Mouse (Mus musculus): Measurements from ENCODE around the gene Uck2.
A peak's percentile ranks its signal among the peaks of the same experiment; 100 is the strongest.

Uck2 gene

DNA sequence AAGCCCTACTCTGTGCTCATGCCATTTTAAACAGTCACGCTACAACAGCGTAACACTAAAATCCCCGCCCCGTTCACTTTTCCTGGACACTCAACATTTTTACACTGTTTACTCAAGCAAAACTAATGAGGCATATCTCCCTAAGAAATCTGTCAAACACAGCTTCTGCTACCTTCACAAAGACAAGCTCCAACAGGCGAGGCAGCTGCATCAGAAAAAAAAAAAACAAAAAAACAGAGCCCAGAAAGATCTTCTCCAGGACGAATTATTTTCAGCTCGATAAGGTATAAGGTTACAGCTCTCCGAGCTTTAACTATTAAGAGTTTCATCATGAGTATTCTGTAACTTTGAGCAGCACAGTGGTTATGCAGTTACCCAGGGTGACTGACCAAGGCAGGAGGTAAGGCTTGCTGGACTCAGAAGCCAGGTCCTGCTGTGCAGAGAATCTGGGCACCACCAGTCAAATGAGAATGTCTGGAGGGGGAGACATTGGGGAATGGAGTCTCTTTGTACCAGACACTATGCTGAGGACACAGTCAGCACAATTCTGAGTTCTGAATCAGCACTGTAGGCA is 79.9 kb downstream of the Uck2 start:
- no peak for DNase-seq

DNA sequence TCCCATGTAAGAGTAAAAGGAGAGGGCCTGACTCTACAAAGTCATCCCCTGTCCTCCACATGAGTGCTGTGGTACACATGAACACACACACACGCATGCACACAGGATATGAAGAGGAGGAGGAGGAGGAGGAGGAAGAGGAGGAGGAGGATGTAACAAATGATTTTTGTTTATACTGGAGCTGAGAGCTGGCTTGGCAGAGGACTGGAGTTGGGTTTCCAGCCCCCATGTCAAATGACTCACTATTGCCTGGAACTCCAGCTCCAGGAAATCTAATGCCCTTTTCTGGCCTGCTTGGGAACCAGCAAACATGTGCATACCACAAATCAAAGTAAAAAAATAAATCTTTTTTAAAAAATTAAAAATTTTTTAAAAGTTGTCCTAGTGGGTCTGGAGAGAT is 80.7 kb downstream of the Uck2 start:
- no peak for DNase-seq

DNA sequence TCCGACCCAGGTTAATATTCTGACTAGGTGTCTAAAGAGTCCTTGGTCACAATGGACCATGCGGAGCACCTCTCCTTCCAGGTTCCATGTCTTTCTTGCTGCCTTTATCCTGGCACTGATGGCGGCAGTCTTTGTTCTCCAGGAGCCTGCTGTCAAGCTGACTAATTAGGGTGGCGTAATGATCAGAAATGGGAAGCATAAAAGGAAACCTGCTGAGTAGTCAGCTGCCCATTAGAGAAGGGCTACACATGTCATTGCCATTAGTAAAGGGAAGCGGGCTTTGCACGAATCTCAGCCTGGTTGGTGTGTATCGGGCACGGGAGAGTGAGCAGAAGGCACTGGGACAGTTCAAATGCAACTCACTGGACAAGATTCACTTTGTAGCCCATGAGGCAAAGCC is 90.4 kb downstream of the Uck2 start:
- peak; percentile 63 to 72 for DNase-seq

DNA sequence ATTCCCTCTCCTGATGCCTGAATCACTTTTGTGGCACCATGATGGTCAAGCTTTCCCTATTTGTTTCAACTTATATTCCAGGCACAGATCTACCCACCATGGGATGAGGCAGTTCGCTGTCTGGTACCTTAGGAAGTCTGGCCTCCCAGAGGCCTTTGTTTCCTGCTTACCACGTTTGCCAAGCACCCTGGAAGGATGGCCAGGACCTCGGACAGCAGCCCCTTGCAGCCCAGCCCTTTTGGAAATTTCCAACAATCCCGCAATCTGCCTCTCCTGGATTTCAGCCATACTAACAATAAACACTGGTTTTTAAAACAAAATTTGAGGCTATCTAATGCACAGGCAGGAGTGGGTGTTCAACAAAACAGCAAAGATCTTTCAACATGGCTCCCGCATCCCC is 97.3 kb downstream of the Uck2 start:
- DNase-seq, result peak in 1 of 2 experiments; percentile 18

GRCm38 (mm10) chr1:167181919-167182616 is 103.1 kb downstream of the Uck2 start:
- no peak for DNase-seq
